Mouse (Mus musculus) megakaryocyte, embryonic 14.5 days (primary cell): ENCODE measurements around the gene Ms4a12.

Experiments used
- FLI1 ChIP-seq: IDR thresholded peaks from 2 replicates; pipeline ENCODE4 v1.6.1; 2012; ENCODE audit warnings: low read length, inconsistent platforms, mixed read lengths
- GATA1 ChIP-seq: IDR thresholded peaks from 3 replicates; pipeline ENCODE4 v1.6.1; 2012; ENCODE audit warnings: mixed read lengths, low read length, inconsistent platforms, borderline replicate concordance

DNA sequence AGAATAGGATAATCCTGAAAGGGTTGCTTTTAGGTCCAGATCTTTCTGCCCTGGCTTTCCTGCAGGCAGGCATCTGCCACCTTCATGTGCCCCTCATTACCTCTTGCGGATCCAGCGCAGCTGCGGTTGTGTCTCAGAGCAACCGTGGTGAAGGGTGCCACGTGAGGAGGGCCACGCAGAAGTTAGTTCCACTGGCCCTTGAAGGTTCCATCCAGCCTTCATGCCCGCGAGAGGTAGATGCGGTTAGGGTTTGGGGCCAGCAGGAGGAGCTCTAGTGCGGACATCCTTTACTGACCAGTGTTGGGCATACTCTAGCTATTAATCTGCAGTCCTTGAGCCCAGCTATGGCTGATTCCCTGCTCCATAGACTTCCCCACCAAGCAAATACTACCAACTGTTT is 67.1 kb downstream of the Ms4a12 start, which contains the start of gene 1700025F22Rik:
- no peak for TF ChIP-seq GATA1
- no peak for TF ChIP-seq FLI1
